Mouse (Mus musculus): ENCODE measurements around the gene Hmgn3.

GRCm38 (mm10) chr9:83111117-83111686 lies 35.3 kb downstream of the Hmgn3 start:
- TF ChIP-seq ZKSCAN1 (IDR thresholded peaks at IDR 0.05; ENCODE audit: low read depth, low read length): no peak
- no peak for TF ChIP-seq ZNF384 (IDR thresholded peaks at IDR 0.05; ENCODE audit: low read depth, low read length)
- TF ChIP-seq POLR2A (IDR thresholded peaks at IDR 0.05; ENCODE audit: control insufficient read depth in 1 of 2, insufficient read depth in 1 of 2, low read depth in 1 of 2, low read length in 2 of 2, poor library complexity in 1 of 2): no peak
- TF ChIP-seq MAX (IDR thresholded peaks at IDR 0.05; ENCODE audit: low read length): no peak
- TF ChIP-seq CTCF (IDR thresholded peaks at IDR 0.05 in 2 of 3, conservative IDR thresholded peaks at IDR 0.05 in 1 of 3; ENCODE audit: control insufficient read depth in 1 of 3, insufficient read depth in 1 of 3, low read depth in 2 of 3, low read length in 3 of 3, poor library complexity in 1 of 3, severe bottlenecking in 1 of 3): no peak

Data from MEL (cell line).